Mouse (Mus musculus) forebrain, embryonic 14.5 days (tissue): ENCODE results near the gene 4930556J24Rik. TPM values are rescaled to one million over a fixed set of nuclear protein-coding genes. Genes with fewer than 3 reads are reported as not detected.

Experiments used
- ATAC-seq: fragments of 200-750 bp; cut with Nextera tagmentation; 2 replicates; pipeline ENCODE4 v1.8.0; 2017; ENCODE audit warnings: mild to moderate bottlenecking, moderate library complexity
- DNase-seq: peaks from one replicate; pipeline ENCODE4 v3.0.0-alpha.2; 2015; ENCODE audit warnings: low spot score
- H3K27ac ChIP-seq: fragments of 300-500 bp; sonication (generic); 2 replicates; pipeline ENCODE4 v1.5.1; 2014; ENCODE audit warnings: low read depth, mild to moderate bottlenecking, control low read depth, low read length, moderate library complexity
- H3K27me3 ChIP-seq: fragments of 300-500 bp; sonication (generic); replicated peaks from 2 replicates; pipeline ENCODE4 v1.6.1; 2014; ENCODE audit warnings: low read length, control low read depth, mixed read lengths; ENCODE audit not compliant: control insufficient read depth, insufficient read depth
- H3K36me3 ChIP-seq: fragments of 300-500 bp; sonication (generic); 2 replicates; pipeline ENCODE4 v1.6.1; 2014; ENCODE audit warnings: low read length, control low read depth; ENCODE audit not compliant: control insufficient read depth, insufficient read depth
- H3K4me1 ChIP-seq: fragments of 300-500 bp; sonication (generic); 2 replicates; pipeline ENCODE4 v1.6.1; 2014; ENCODE audit warnings: antibody characterized with exemption, low read length, control low read depth; ENCODE audit not compliant: control insufficient read depth, insufficient read depth
- H3K4me2 ChIP-seq: fragments of 300-500 bp; sonication (generic); 2 replicates; pipeline ENCODE4 v1.6.1; 2014; ENCODE audit warnings: mild to moderate bottlenecking, control low read depth, low read length
- H3K4me3 ChIP-seq: fragments of 300-500 bp; sonication (generic); 2 replicates; pipeline ENCODE4 v1.5.1; 2014; ENCODE audit warnings: low read depth, low read length, control low read depth
- H3K9ac ChIP-seq: fragments of 300-500 bp; sonication (generic); 2 replicates; pipeline ENCODE4 v1.6.1; 2014; ENCODE audit warnings: mild to moderate bottlenecking, low read length, control low read depth, moderate library complexity
- H3K9me3 ChIP-seq: fragments of 300-500 bp; sonication (generic); replicated peaks from 2 replicates; pipeline ENCODE4 v1.6.1; 2016; ENCODE audit warnings: low read length, control low read depth, mixed read lengths; ENCODE audit not compliant: control insufficient read depth
- whole genome bisulfite sequencing: fragments of 180-500 bp; shearing (Covaris S2); extraction: QIAGEN DNeasy Blood & Tissue Kit; methylation state at CpG from one replicate; pipeline ENCODE4 v1.1.7; 2014; 5-methylcytosine and 5-hydroxymethylcytosine counted together
- polyA plus RNA-seq: library from polyadenylated mRNA; unstranded; fragments of >200 nt; fragmentation: Nextera tagmentation; extraction: Ambion mirVana; gene quantifications from 2 replicates; pipeline ENCODE4 v1.2.1, GENCODE M21; 2014

The 4930556J24Rik gene
- polyA plus RNA-seq, 1 experiment from 2014 or later = not detected

DNA sequence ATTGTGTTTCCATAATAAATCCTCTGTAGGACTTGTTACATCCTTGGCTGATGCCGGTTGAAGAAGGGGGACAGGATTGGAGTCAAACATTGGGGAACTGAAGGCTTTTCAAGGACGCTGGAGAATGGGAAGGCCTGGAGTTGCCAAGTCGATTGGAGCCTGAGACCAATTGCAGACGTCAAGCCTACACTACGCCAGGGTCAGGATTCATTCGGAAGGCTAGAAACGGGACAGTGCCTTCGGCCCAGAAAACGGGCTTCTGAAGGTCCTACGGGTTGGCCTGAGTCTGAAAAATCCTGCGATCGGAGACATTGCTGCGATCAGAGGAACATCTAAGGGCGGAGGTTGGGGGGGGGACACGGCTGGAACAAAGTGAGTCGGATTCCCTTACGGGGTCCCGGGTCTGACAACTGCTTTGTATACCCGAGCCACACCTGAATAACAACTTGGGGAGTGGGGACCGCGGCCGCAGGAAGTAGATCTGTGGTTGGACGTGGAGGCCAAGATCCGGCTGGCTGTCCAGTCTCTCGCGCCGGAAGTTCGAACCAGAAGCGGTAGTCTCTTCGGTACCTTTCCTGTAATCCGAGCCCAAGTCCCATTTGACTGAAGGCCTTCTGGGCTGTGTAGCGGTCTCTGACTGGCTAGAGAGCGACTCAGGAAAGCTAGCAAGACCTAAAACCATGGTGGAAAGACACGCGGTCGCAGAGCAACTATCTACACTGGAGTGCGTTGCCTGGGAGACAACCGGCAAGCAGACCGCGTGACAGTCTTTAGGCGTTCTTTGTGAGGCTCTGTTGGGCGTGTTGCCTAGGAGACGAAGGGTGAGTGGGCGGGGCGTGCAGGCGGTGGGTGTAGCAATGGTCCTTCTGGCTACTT, 81.9 kb downstream of the 4930556J24Rik start, which contains the start of the genes 4921536K21Rik and Dusp18:
4921536K21Rik (minus strand) TSS at position 693 of the 876 bp plus-strand sequence.
Dusp18 (plus strand) TSS at position 835 of the 876 bp plus-strand sequence.
- Histone ChIP-seq H3K4me1 (peaks cover 3% of the 10 kb centered on the region; the same call in 1 of the 2 replicates), H3K27ac (peak within 1 kb of the TSS; percentile 79), H3K4me2 (peak within 1 kb of the TSS; percentile 63), H3K9ac (peak within 1 kb of the TSS; percentile 62), H3K4me3 (peak within 1 kb of the TSS; percentile 39), H3K27me3 (no peaks in the 10 kb centered on the region), H3K9me3 (no peaks in the 10 kb centered on the region), H3K36me3 (peaks cover 21% of the 10 kb centered on the region)
- ATAC-seq (peak; percentile 100), DNase-seq (peak; percentile 98)
- 2% methylated on average over 46 of the region's 46 CpGs for WGBS

DNA sequence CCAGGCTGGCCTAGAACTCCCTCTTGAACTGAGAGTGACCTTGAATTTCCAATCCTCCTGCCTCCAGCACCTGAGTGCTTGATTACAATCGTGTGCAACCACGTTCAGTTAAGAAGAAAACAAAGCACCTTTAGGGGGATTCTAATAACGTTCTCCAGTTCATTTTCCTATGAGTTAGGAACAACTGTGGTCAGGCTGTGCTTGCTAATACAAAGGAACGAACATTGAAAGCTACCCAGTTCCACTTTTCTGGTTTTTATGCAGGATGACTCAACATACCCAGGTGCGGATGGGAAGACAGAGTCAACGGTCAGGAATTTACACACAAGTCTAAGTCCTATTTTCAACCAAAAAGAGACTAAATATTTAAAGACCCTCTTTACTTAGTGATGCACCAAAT, 82.6 kb downstream of the 4930556J24Rik start:
- H3K27ac ChIP-seq = no peak overlapping the region
- H3K9me3 ChIP-seq = no peaks in the 10 kb centered on the region
- no peak for DNase-seq
- no peak for ATAC-seq
- 80% methylated on average over 6 of the region's 6 CpGs for WGBS
- no peaks in the 10 kb centered on the region for H3K27me3 ChIP-seq
- H3K36me3 ChIP-seq = peaks cover 21% of the 10 kb centered on the region
- H3K4me2 ChIP-seq = peak overlapping the region; percentile 63
- H3K9ac ChIP-seq = no peak overlapping the region; the same call in 1 of the 2 replicates
- H3K4me3 ChIP-seq = no peak overlapping the region; the same call in 1 of the 2 replicates
- H3K4me1 ChIP-seq = peaks cover 3% of the 10 kb centered on the region; the same call in 1 of the 2 replicates

Other genes starting within 250 kb of the 4930556J24Rik start
- 7.4 and 11.1 TPM in 2 replicates for gene Osbp2, start 112.9 kb downstream of the 4930556J24Rik start, polyA plus RNA-seq
- gene 4921536K21Rik, start 81.7 kb downstream of the 4930556J24Rik start, polyA plus RNA-seq = 0.16 and 0.36 TPM in 2 replicates
- 29.3 and 35.8 TPM in 2 replicates for gene Dusp18, start 81.5 kb downstream of the 4930556J24Rik start, polyA plus RNA-seq
- gene Slc35e4, start 62.1 kb downstream of the 4930556J24Rik start, polyA plus RNA-seq = 8.0 and 10.6 TPM in 2 replicates
- gene Tcn2, start 44.6 kb downstream of the 4930556J24Rik start, polyA plus RNA-seq = 19.7 TPM in 2 replicates
- 55.2 and 61.5 TPM in 2 replicates for gene Pes1, start 12.8 kb downstream of the 4930556J24Rik start, polyA plus RNA-seq
- gene Gal3st1, start 6.9 kb upstream of the 4930556J24Rik start, polyA plus RNA-seq = 1.6 and 2.0 TPM in 2 replicates
- gene Sec14l4, start 54.7 kb upstream of the 4930556J24Rik start, polyA plus RNA-seq = not detected in 2 replicates
- gene Sec14l3, start 88.1 kb upstream of the 4930556J24Rik start, polyA plus RNA-seq = 0.52 and 1.1 TPM in 2 replicates
- 6.7 and 7.8 TPM in 2 replicates for gene Mtfp1, start 118.7 kb upstream of the 4930556J24Rik start, polyA plus RNA-seq
- 1.1 and 1.4 TPM in 2 replicates for gene Sec14l2, start 146.6 kb upstream of the 4930556J24Rik start, polyA plus RNA-seq
- gene Rnf215, start 158.4 kb upstream of the 4930556J24Rik start, polyA plus RNA-seq = 44.3 and 45.5 TPM in 2 replicates
- gene Ccdc157, start 183.5 kb upstream of the 4930556J24Rik start, polyA plus RNA-seq = 2.4 and 2.9 TPM in 2 replicates
- 51.5 and 59.3 TPM in 2 replicates for gene Sf3a1, start 183.6 kb upstream of the 4930556J24Rik start, polyA plus RNA-seq
- gene Tbc1d10a, start 210.0 kb upstream of the 4930556J24Rik start, polyA plus RNA-seq = 13.3 and 18.3 TPM in 2 replicates
- 1.6 and 1.8 TPM in 2 replicates for gene Castor1, start 241.4 kb upstream of the 4930556J24Rik start, polyA plus RNA-seq